Mouse (Mus musculus): ENCODE data around the gene Rhbdl3. TPM values are rescaled to one million over a fixed set of nuclear protein-coding genes. Genes with fewer than 3 reads are reported as not detected.

The Rhbdl3 gene
- total RNA-seq (2012; rRNA removed), result 0.88 and 1.4 TPM in 2 replicates
- total RNA-seq (2014; rRNA removed), result 0.34 and 0.46 TPM in 2 replicates
- 0.46 and 0.70 TPM in 2 replicates for polyA plus RNA-seq (2012; ENCODE audit: insufficient read length, low read depth)

- peak within 1 kb of the TSS; percentile 27 to 66 (median 52) for H3K4me3 ChIP-seq (replicated peaks in 1 of 3; ENCODE audit: low read depth in 2 of 3, low read length in 2 of 3, poor library complexity in 1 of 3)
- H3K79me2 ChIP-seq (replicated peaks; ENCODE audit: control insufficient read depth, extremely low read depth, insufficient read depth, poor library complexity, severe bottlenecking), result no peaks in the 10 kb centered on the region
- TF ChIP-seq RAD21 (IDR thresholded peaks at IDR 0.05; ENCODE audit: low read depth, low read length) (no peak), NELFE (IDR thresholded peaks at IDR 0.05; ENCODE audit: low read depth, low read length) (0 out of 2 replicates have a peak, but pooled peaks have one; percentile 22), POLR2AphosphoS2 (IDR thresholded peaks at IDR 0.05; ENCODE audit: low read depth, low read length) (no peak), GABPA (IDR thresholded peaks at IDR 0.05; ENCODE audit: insufficient replicate concordance, low read depth, low read length) (no peak), TCF12 (IDR thresholded peaks at IDR 0.05; ENCODE audit: low read depth, low read length) (0 out of 2 replicates have a peak, but pooled peaks have one; percentile 15), CTCF (conservative IDR thresholded peaks at IDR 0.05 in 1 of 2, IDR thresholded peaks at IDR 0.05 in 1 of 2; ENCODE audit: low read depth in 2 of 2, low read length in 2 of 2) (no peak), JUND (conservative IDR thresholded peaks at IDR 0.05; ENCODE audit: low read depth, low read length) (no peak), JUN (IDR thresholded peaks at IDR 0.05; ENCODE audit: insufficient read depth, low read depth, low read length) (no peak), ZNF384 (IDR thresholded peaks at IDR 0.05; ENCODE audit: low read depth, low read length) (no peak), ZMIZ1 (IDR thresholded peaks at IDR 0.05; ENCODE audit: low read depth, low read length) (no peak), CHD2 (IDR thresholded peaks at IDR 0.05; ENCODE audit: low read length) (no peak; the same call in 1 of the 2 replicates), USF2 (conservative IDR thresholded peaks at IDR 0.05; ENCODE audit: low read depth, low read length) (no peak), MAZ (IDR thresholded peaks at IDR 0.05; ENCODE audit: low read depth, low read length) (peak; percentile 45; the same call in 1 of the 2 replicates), BHLHE40 (IDR thresholded peaks at IDR 0.05; ENCODE audit: low read depth, low read length) (no peak), USF1 (IDR thresholded peaks at IDR 0.05; ENCODE audit: low read depth, low read length) (no peak), KAT2A (IDR thresholded peaks at IDR 0.05; ENCODE audit: insufficient replicate concordance, low read length) (no peak), MAFK (IDR thresholded peaks at IDR 0.05; ENCODE audit: insufficient replicate concordance, low read length) (no peak), EP300 (IDR thresholded peaks at IDR 0.05; ENCODE audit: low read length) (no peak), MAX (IDR thresholded peaks at IDR 0.05; ENCODE audit: low read length) (no peak), ETS1 (conservative IDR thresholded peaks at IDR 0.05; ENCODE audit: low read depth, low read length) (no peak), RCOR1 (conservative IDR thresholded peaks at IDR 0.05; ENCODE audit: low read depth, low read length) (no peak), MEF2A (IDR thresholded peaks at IDR 0.05; ENCODE audit: borderline replicate concordance, low read depth, low read length) (no peak), ZKSCAN1 (IDR thresholded peaks at IDR 0.05; ENCODE audit: borderline replicate concordance, low read depth, low read length) (no peak), E2F4 (IDR thresholded peaks at IDR 0.05; ENCODE audit: insufficient replicate concordance, low read depth, low read length) (no peak), SIN3A (IDR thresholded peaks at IDR 0.05; ENCODE audit: low read length) (peak; percentile 56; the same call in 1 of the 2 replicates), NRF1 (IDR thresholded peaks at IDR 0.05; ENCODE audit: low read depth, low read length) (peak; percentile 25; the same call in 1 of the 2 replicates), SMC3 (IDR thresholded peaks at IDR 0.05; ENCODE audit: low read depth, low read length) (no peak), UBTF (IDR thresholded peaks at IDR 0.05; ENCODE audit: low read depth, low read length) (peak; percentile 99), POLR2A (IDR thresholded peaks at IDR 0.05; ENCODE audit: low read depth, low read length) (peak; percentile 47; the same call in 1 of the 2 replicates), MXI1 (IDR thresholded peaks at IDR 0.05; ENCODE audit: low read depth, low read length) (no peak), ZC3H11A (IDR thresholded peaks at IDR 0.05; ENCODE audit: low read depth, low read length) (no peak), CHD1 (IDR thresholded peaks at IDR 0.05; ENCODE audit: low read depth, low read length) (no peak), TBP (conservative IDR thresholded peaks at IDR 0.05; ENCODE audit: low read depth, low read length) (peak; percentile 98), IRF4 (IDR thresholded peaks at IDR 0.05; ENCODE audit: low read depth, low read length) (no peak), HCFC1 (IDR thresholded peaks at IDR 0.05; ENCODE audit: low read depth, low read length) (no peak), ELF1 (IDR thresholded peaks at IDR 0.05; ENCODE audit: low read depth, low read length) (no peak), MYC (IDR thresholded peaks at IDR 0.05; ENCODE audit: low read depth, low read length) (no peak)
- peaks cover 51% of the 10 kb centered on the region for H3K27me3 ChIP-seq (replicated peaks)
- H3K4me2 ChIP-seq (ENCODE audit: insufficient read depth, low read depth, poor library complexity, severe bottlenecking), result peak within 1 kb of the TSS; percentile 88
- in situ Hi-C loops (cut with MboI; ENCODE audit: low pct_ligation_motif_present, low pct_unique_long_range_greater_than_20kb, low sequenced_read_pairs) (no loop called here), dilution Hi-C loops (cut with MboI; ENCODE audit: extremely low pct_ligation_motif_present, extremely low pct_unique_long_range_greater_than_20kb, low sequenced_read_pairs) (no loop called here)
- peaks cover 0 to 31% of the 10 kb centered on the region in 2 experiments; a peak in 2 of 4 replicates for H3K4me1 ChIP-seq (ENCODE audit: control insufficient read depth in 1 of 2, insufficient read depth in 2 of 2)
- no peaks in the 10 kb centered on the region for H3K36me3 ChIP-seq (replicated peaks in 1 of 2; ENCODE audit: control insufficient read depth in 1 of 2, insufficient read depth in 1 of 2, low read length in 1 of 2)
- no peak within 1 kb of the TSS for H3K27ac ChIP-seq (ENCODE audit: insufficient read depth, low read depth)
- DNase-seq (ENCODE audit: extremely low read depth), result peak; percentile 40
- peaks cover 20% of the 10 kb centered on the region for H3K9me3 ChIP-seq (replicated peaks; ENCODE audit: low read length)
- H3K9ac ChIP-seq (ENCODE audit: insufficient read depth, low read depth), result peak within 1 kb of the TSS; percentile 49; the same call in 1 of the 2 replicates
These were observed at the start of gene Rhbdl3 for GRCm38 (mm10) chr11:80300551-80301315. Rhbdl3 (plus strand) TSS chr11:80300912.

Measured in CH12.LX (cell line).